Mouse (Mus musculus) kidney, adult 2 months (tissue): ENCODE measurements around the gene Camkk2. TPM values are rescaled to one million over a fixed set of nuclear protein-coding genes. Genes with fewer than 3 reads are reported as not detected.
A peak's percentile ranks its signal among the peaks of the same experiment; 100 is the strongest.

ENCODE experiments used
- DNase-seq: peaks from one replicate; pipeline ENCODE4 v3.0.0; 2021
- H3K27ac ChIP-seq: fragments of 200-500 bp; 2 replicates; pipeline ENCODE4 v1.5.1; 2012; ENCODE audit warnings: low read depth, low read length, control low read depth, inconsistent platforms; ENCODE audit not compliant: insufficient read depth
- H3K27me3 ChIP-seq: fragments of 200-500 bp; replicated peaks from 2 replicates; pipeline ENCODE4 v1.6.1; 2012; ENCODE audit warnings: mild to moderate bottlenecking, moderate library complexity, low read length, inconsistent platforms; ENCODE audit not compliant: control insufficient read depth, insufficient read depth
- H3K36me3 ChIP-seq: fragments of 200-500 bp; 2 replicates; pipeline ENCODE4 v1.6.1; 2012; ENCODE audit warnings: mild to moderate bottlenecking, moderate library complexity, low read length, inconsistent platforms; ENCODE audit not compliant: control insufficient read depth, insufficient read depth
- H3K4me1 ChIP-seq: fragments of 200-500 bp; 2 replicates; pipeline ENCODE4 v1.6.1; 2011; ENCODE audit warnings: low read length; ENCODE audit not compliant: control insufficient read depth, insufficient read depth
- H3K4me3 ChIP-seq: fragments of 200-500 bp; 2 replicates; pipeline ENCODE4 v1.5.1; 2011; ENCODE audit warnings: mild to moderate bottlenecking, low read depth, low read length, control low read depth; ENCODE audit not compliant: insufficient read depth
- CTCF ChIP-seq: fragments of 200-500 bp; conservative IDR thresholded peaks from 2 replicates; pipeline ENCODE4 v1.5.1; 2011; ENCODE audit warnings: low read depth, mild to moderate bottlenecking, control low read depth, low read length, moderate library complexity, mixed read lengths; ENCODE audit not compliant: insufficient read depth, insufficient read length
- POLR2A ChIP-seq: fragments of 200-500 bp; IDR thresholded peaks from one replicate; pipeline ENCODE4 v1.6.1; 2011; ENCODE audit warnings: low read depth, low read length, control low read depth
- WGBS: fragments of 180-500 bp; shearing (Covaris S2); methylation state at CpG from one replicate; pipeline ENCODE4 v1.1.7; 2018; 5-methylcytosine and 5-hydroxymethylcytosine counted together
- polyA plus RNA-seq: library from polyadenylated mRNA; depleted of rRNA; stranded (reverse); fragments of >200 nt; gene quantifications from 2 replicates; pipeline ENCODE4 v1.2.3, GENCODE M21; 2012

Gene Camkk2
- polyA plus RNA-seq, 1 experiment: 17.7 TPM

- Histone ChIP-seq H3K36me3 (no peaks in the 10 kb centered on the region), H3K27me3 (no peaks in the 10 kb centered on the region), H3K4me3 (no peak overlapping the region), H3K27ac (no peak overlapping the region), H3K4me1 (no peaks in the 10 kb centered on the region)
- no peak for TF ChIP-seq POLR2A
- WGBS: 80% methylated on average over 15 of the region's 15 CpGs
- no peak for DNase-seq
Observed at GRCm38 (mm10) chr5:122736761-122737160, 42.4 kb downstream of the Camkk2 start.

- no peak for TF ChIP-seq POLR2A
- TF ChIP-seq CTCF: no peak
- no peak for DNase-seq
- no peak overlapping the region for H3K4me3 ChIP-seq
- H3K27me3 ChIP-seq: no peaks in the 10 kb centered on the region
- no peak overlapping the region for H3K27ac ChIP-seq
- no peaks in the 10 kb centered on the region for H3K4me1 ChIP-seq
- H3K36me3 ChIP-seq: no peaks in the 10 kb centered on the region
- 86% methylated on average over 7 of the region's 7 CpGs for WGBS
Observed at GRCm38 (mm10) chr5:122735853-122736252, 43.4 kb downstream of the Camkk2 start.

GRCm38 (mm10) chr5:122733881-122734280, 45.3 kb downstream of the Camkk2 start:
- Histone ChIP-seq H3K27me3 (no peaks in the 10 kb centered on the region), H3K4me3 (no peak overlapping the region), H3K27ac (no peak overlapping the region), H3K36me3 (no peaks in the 10 kb centered on the region), H3K4me1 (no peaks in the 10 kb centered on the region)
- no peak for DNase-seq
- TF ChIP-seq POLR2A (no peak), CTCF (no peak)
- 49% methylated on average over 17 of the region's 17 CpGs for whole genome bisulfite sequencing

- Histone ChIP-seq H3K36me3 (no peaks in the 10 kb centered on the region; the same call in 1 of the 2 replicates), H3K4me1 (no peaks in the 10 kb centered on the region), H3K27me3 (no peaks in the 10 kb centered on the region), H3K27ac (peak overlapping the region; percentile 54; the same call in 1 of the 2 replicates), H3K4me3 (peak overlapping the region; percentile 25; the same call in 1 of the 2 replicates)
- 46% methylated on average over 15 of the region's 15 CpGs for WGBS
- DNase-seq: peak; percentile 45
- TF ChIP-seq POLR2A (no peak), CTCF (no peak)
Observed at GRCm38 (mm10) chr5:122731991-122732673, 47.1 kb downstream of the Camkk2 start.

GRCm38 (mm10) chr5:122731321-122731720, 47.9 kb downstream of the Camkk2 start:
- Histone ChIP-seq H3K27ac (no peak overlapping the region), H3K27me3 (no peaks in the 10 kb centered on the region), H3K4me3 (no peak overlapping the region), H3K4me1 (no peaks in the 10 kb centered on the region), H3K36me3 (no peaks in the 10 kb centered on the region; the same call in 1 of the 2 replicates)
- peak; percentile 70 for DNase-seq
- 74% methylated on average over 8 of the region's 8 CpGs for WGBS
- peak; percentile 89 for TF ChIP-seq CTCF
- no peak for TF ChIP-seq POLR2A

GRCm38 (mm10) chr5:122730776-122731175, 48.4 kb downstream of the Camkk2 start:
- no peak overlapping the region for H3K27ac ChIP-seq
- no peak overlapping the region for H3K4me3 ChIP-seq
- no peaks in the 10 kb centered on the region for H3K27me3 ChIP-seq
- TF ChIP-seq CTCF: no peak
- no peak for TF ChIP-seq POLR2A
- WGBS: 67% methylated on average over 10 of the region's 10 CpGs
- peak; percentile 66 for DNase-seq
- H3K36me3 ChIP-seq: no peaks in the 10 kb centered on the region; the same call in 1 of the 2 replicates
- H3K4me1 ChIP-seq: no peaks in the 10 kb centered on the region

GRCm38 (mm10) chr5:122727096-122727495, 52.1 kb downstream of the Camkk2 start:
- H3K4me1 ChIP-seq: no peaks in the 10 kb centered on the region
- no peak overlapping the region for H3K4me3 ChIP-seq
- no peak for DNase-seq
- H3K27ac ChIP-seq: no peak overlapping the region
- no peaks in the 10 kb centered on the region; the same call in 1 of the 2 replicates for H3K36me3 ChIP-seq
- TF ChIP-seq CTCF: no peak
- TF ChIP-seq POLR2A: no peak
- H3K27me3 ChIP-seq: no peaks in the 10 kb centered on the region
- 95% methylated on average over 7 of the region's 7 CpGs for WGBS
